Mouse (Mus musculus) CH12.LX (cell line): ENCODE data around the gene Usp25. TPM values are rescaled to one million over a fixed set of nuclear protein-coding genes. Genes with fewer than 3 reads are reported as not detected.

ENCODE experiments used
- DNase-seq: peaks from one replicate; pipeline ENCODE4 v3.0.0-alpha.2; 2013; ENCODE audit errors: extremely low read depth
- H3K27ac ChIP-seq: 2 replicates; pipeline ENCODE4 v1.5.1; 2012; ENCODE audit warnings: low read depth, mild to moderate bottlenecking, control low read depth, moderate library complexity; ENCODE audit not compliant: insufficient read depth
- H3K27me3 ChIP-seq: replicated peaks from 2 replicates; pipeline ENCODE3; 2012; ENCODE audit warnings: inconsistent platforms
- H3K36me3 ChIP-seq, 2 experiments: replicated peaks in 1 of 2; 2 replicates each; pipeline versions ENCODE3 to v1.6.1; 2012; ENCODE audit warnings: inconsistent platforms in 1 of 2, low read length in 1 of 2, mild to moderate bottlenecking in 1 of 2, mixed read lengths in 1 of 2, moderate library complexity in 1 of 2; ENCODE audit not compliant: control insufficient read depth in 1 of 2, insufficient read depth in 1 of 2
- H3K4me1 ChIP-seq, 2 experiments: 2 replicates each; pipeline ENCODE4 v1.6.1; 2012; ENCODE audit warnings: inconsistent platforms in 1 of 2, moderate library complexity in 1 of 2; ENCODE audit not compliant: insufficient read depth in 2 of 2, control insufficient read depth in 1 of 2
- H3K4me2 ChIP-seq: 2 replicates; pipeline ENCODE4 v1.6.1; 2012; ENCODE audit warnings: low read depth, mild to moderate bottlenecking, control low read depth; ENCODE audit not compliant: poor library complexity, insufficient read depth, severe bottlenecking
- H3K4me3 ChIP-seq, 3 experiments: fragments of 150-350 bp in 1 of 3; sonication (generic) in 1 of 3; replicated peaks in 1 of 3; 2 replicates each; pipeline versions ENCODE3 to v1.5.1; 2011 to 2012; ENCODE audit warnings: low read depth in 2 of 3, low read length in 2 of 3, mild to moderate bottlenecking in 2 of 3, moderate library complexity in 2 of 3, control low read depth in 1 of 3, improper control_type of control experiment in 1 of 3, inconsistent platforms in 1 of 3, mixed read lengths in 1 of 3; ENCODE audit not compliant: poor library complexity in 1 of 3
- H3K79me2 ChIP-seq: replicated peaks from 2 replicates; pipeline ENCODE4 v1.6.1; 2012; ENCODE audit warnings: mild to moderate bottlenecking, moderate library complexity; ENCODE audit not compliant: control insufficient read depth, poor library complexity, insufficient read depth, severe bottlenecking; ENCODE audit errors: extremely low read depth
- H3K9ac ChIP-seq: 2 replicates; pipeline ENCODE4 v1.6.1; 2012; ENCODE audit warnings: low read depth, mild to moderate bottlenecking, control low read depth, moderate library complexity; ENCODE audit not compliant: insufficient read depth
- H3K9me3 ChIP-seq: replicated peaks from 2 replicates; pipeline ENCODE3; 2012; ENCODE audit warnings: low read length, inconsistent platforms, mixed read lengths
- BHLHE40 ChIP-seq: IDR thresholded peaks from 2 replicates; pipeline ENCODE4 v1.6.1; 2011; ENCODE audit warnings: mild to moderate bottlenecking, low read depth, low read length, improper control_type of control experiment
- CHD2 ChIP-seq: IDR thresholded peaks from 2 replicates; pipeline ENCODE4 v1.6.1; 2011; ENCODE audit warnings: low read length, improper control_type of control experiment
- ELF1 ChIP-seq: IDR thresholded peaks from 2 replicates; pipeline ENCODE4 v1.6.1; 2014; ENCODE audit warnings: low read depth, mild to moderate bottlenecking, inconsistent platforms, low read length, improper control_type of control experiment
- IRF4 ChIP-seq: IDR thresholded peaks from 2 replicates; pipeline ENCODE4 v1.6.1; 2014; ENCODE audit warnings: low read depth, mild to moderate bottlenecking, inconsistent platforms, low read length, improper control_type of control experiment
- JUN ChIP-seq: IDR thresholded peaks from 2 replicates; pipeline ENCODE4 v1.6.1; 2011; ENCODE audit warnings: low read depth, mild to moderate bottlenecking, low read length, improper control_type of control experiment, moderate library complexity; ENCODE audit not compliant: insufficient read depth
- MAFK ChIP-seq: IDR thresholded peaks from 2 replicates; pipeline ENCODE4 v1.6.1; 2011; ENCODE audit warnings: low read length, improper control_type of control experiment; ENCODE audit not compliant: insufficient replicate concordance
- MAX ChIP-seq: IDR thresholded peaks from 2 replicates; pipeline ENCODE4 v1.6.1; 2011; ENCODE audit warnings: low read length, improper control_type of control experiment
- MEF2A ChIP-seq: IDR thresholded peaks from 2 replicates; pipeline ENCODE4 v1.6.1; 2014; ENCODE audit warnings: low read depth, mild to moderate bottlenecking, inconsistent platforms, low read length, improper control_type of control experiment, borderline replicate concordance
- PAX5 ChIP-seq: IDR thresholded peaks from 2 replicates; pipeline ENCODE4 v1.6.1; 2012; ENCODE audit warnings: low read length, inconsistent platforms, mixed read lengths
- POLR2A ChIP-seq: IDR thresholded peaks from 2 replicates; pipeline ENCODE4 v1.6.1; 2011; ENCODE audit warnings: low read depth, mild to moderate bottlenecking, improper control_type of control experiment, low read length
- RAD21 ChIP-seq: IDR thresholded peaks from 2 replicates; pipeline ENCODE4 v1.6.1; 2011; ENCODE audit warnings: low read depth, mild to moderate bottlenecking, low read length, improper control_type of control experiment, moderate library complexity
- RCOR1 ChIP-seq: conservative IDR thresholded peaks from 2 replicates; pipeline ENCODE4 v1.6.1; 2012; ENCODE audit warnings: low read depth, mild to moderate bottlenecking, inconsistent platforms, low read length, improper control_type of control experiment
- SMC3 ChIP-seq: IDR thresholded peaks from 2 replicates; pipeline ENCODE4 v1.6.1; 2011; ENCODE audit warnings: low read depth, low read length, improper control_type of control experiment
- TBP ChIP-seq: conservative IDR thresholded peaks from 2 replicates; pipeline ENCODE4 v1.6.1; 2011; ENCODE audit warnings: low read depth, low read length, improper control_type of control experiment
- USF1 ChIP-seq: IDR thresholded peaks from 2 replicates; pipeline ENCODE4 v1.6.1; 2014; ENCODE audit warnings: low read depth, mild to moderate bottlenecking, inconsistent platforms, low read length, improper control_type of control experiment
- USF2 ChIP-seq: conservative IDR thresholded peaks from 2 replicates; pipeline ENCODE4 v1.6.1; 2011; ENCODE audit warnings: low read depth, low read length, improper control_type of control experiment
- ZMIZ1 ChIP-seq: IDR thresholded peaks from 2 replicates; pipeline ENCODE4 v1.6.1; 2012; ENCODE audit warnings: low read depth, mild to moderate bottlenecking, inconsistent platforms, low read length, improper control_type of control experiment
- dilution Hi-C: fragments of 300-500 bp; cut with MboI; formaldehyde crosslinking; loops from 2 replicates; pipeline ENCODE4 v1.14.3; 2020; ENCODE audit warnings: low sequenced_read_pairs; ENCODE audit not compliant: extremely low pct_unique_long_range_greater_than_20kb, extremely low pct_ligation_motif_present
- in situ Hi-C: fragments of 300-500 bp; cut with MboI; formaldehyde crosslinking; loops from 3 replicates; pipeline ENCODE4 v1.14.3; 2019; ENCODE audit warnings: low sequenced_read_pairs, low pct_ligation_motif_present, low pct_unique_long_range_greater_than_20kb, mixed read lengths
- polyA plus RNA-seq: library from polyadenylated mRNA; unstranded; fragments of >175 nt; gene quantifications from 2 replicates; pipeline ENCODE4 v1.2.1, GENCODE M21; 2012; ENCODE audit warnings: low read depth; ENCODE audit not compliant: insufficient read length
- total RNA-seq, 2 experiments: library from RNA; depleted of rRNA; stranded (reverse); fragments of 300-350 nt in 1 of 2; fragments of >200 nt in 1 of 2; gene quantifications; 2 replicates each; pipeline ENCODE4 v1.2.3; 2012 to 2014

The Usp25 gene
- total and polyA plus RNA-seq, 3 experiments, result 30.5 to 42.1 (median 32.5) TPM

GRCm38 (mm10) chr16:77063916-77064315 is 50.4 kb downstream of the Usp25 start:
- Histone ChIP-seq H3K9me3 (no peaks in the 10 kb centered on the region), H3K4me2 (no peak overlapping the region), H3K4me3 (no peak overlapping the region), H3K27ac (no peak overlapping the region), H3K27me3 (no peaks in the 10 kb centered on the region), H3K79me2 (no peaks in the 10 kb centered on the region), H3K9ac (no peak overlapping the region), H3K36me3 (peaks cover 33 to 72% of the 10 kb centered on the region in 2 experiments), H3K4me1 (no peaks in the 10 kb centered on the region)
- dilution Hi-C loops (no loop called here), in situ Hi-C loops (no loop called here)
- DNase-seq, result no peak
- TF ChIP-seq SMC3, result no peak
- TF ChIP-seq RCOR1, result no peak
- no peak for TF ChIP-seq JUN
- TF ChIP-seq BHLHE40, result no peak
- TF ChIP-seq IRF4, result no peak
- no peak for TF ChIP-seq USF2
- no peak for TF ChIP-seq ZMIZ1
- no peak for TF ChIP-seq PAX5
- no peak for TF ChIP-seq RAD21
- TF ChIP-seq ELF1, result no peak

DNA sequence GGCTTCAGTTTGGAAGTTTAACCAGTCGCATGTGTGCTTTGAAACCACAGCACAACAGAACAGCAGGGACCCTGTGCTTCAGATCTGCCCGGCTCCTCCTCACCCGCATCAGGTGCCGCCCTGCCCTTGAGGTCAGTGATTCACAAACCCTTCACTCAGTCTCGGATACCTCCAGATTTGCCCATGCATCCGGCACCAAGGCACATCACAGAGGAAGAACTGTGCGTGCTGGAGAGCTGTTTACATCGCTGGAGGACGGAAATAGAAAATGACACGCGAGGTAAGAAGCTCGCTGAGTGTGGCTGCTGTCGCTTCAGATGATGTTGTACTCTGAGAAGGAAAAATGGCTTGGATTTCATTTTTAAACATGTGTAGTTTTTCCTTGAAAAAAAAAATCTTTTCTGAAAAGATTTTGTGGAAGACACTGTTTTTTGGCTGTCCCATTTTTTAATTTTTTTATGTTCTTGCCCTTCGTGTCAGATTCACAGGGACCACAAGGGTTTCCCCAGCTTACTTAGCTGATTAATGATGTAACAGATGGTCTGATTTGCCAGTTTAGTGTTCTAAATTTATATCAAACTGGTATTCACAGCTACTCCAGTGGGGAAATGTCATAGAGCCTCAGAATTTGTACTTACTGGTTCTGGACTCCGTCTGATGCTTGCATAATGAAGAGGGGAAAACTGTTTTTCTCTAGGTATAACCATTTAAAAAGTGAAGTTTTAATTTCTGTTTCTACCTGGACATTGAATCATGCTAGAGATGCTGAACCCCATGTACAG is 63.6 kb downstream of the Usp25 start:
- H3K4me3 ChIP-seq, result no peak overlapping the region
- peak; percentile 26 for DNase-seq
- H3K9ac ChIP-seq, result no peak overlapping the region
- no peak overlapping the region for H3K4me2 ChIP-seq
- H3K4me1 ChIP-seq, result peaks cover 0 to 4% of the 10 kb centered on the region in 2 experiments; a peak in 2 of 4 replicates
- H3K27me3 ChIP-seq, result no peaks in the 10 kb centered on the region
- TF ChIP-seq MEF2A (peak; percentile 53; the same call in 1 of the 2 replicates), RCOR1 (no peak)
- H3K36me3 ChIP-seq, result peaks cover 34 to 66% of the 10 kb centered on the region in 2 experiments
- dilution Hi-C loops (no loop called here), in situ Hi-C loops (no loop called here)
- no peaks in the 10 kb centered on the region for H3K9me3 ChIP-seq
- no peaks in the 10 kb centered on the region for H3K79me2 ChIP-seq
- no peak overlapping the region for H3K27ac ChIP-seq

DNA sequence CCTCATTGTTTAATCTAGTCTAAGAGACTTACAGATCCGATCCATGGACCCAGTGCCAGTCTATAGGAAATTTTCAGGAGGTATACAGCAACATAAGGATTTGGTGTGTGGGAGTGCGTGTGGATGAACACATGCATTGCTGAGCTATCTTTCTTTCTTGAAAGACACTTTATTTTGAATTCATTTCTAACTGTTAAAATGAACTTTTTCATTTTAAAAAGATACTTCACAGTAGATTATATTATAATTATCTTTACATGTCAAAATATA is 64.2 kb downstream of the Usp25 start:
- H3K79me2 ChIP-seq, result no peaks in the 10 kb centered on the region
- dilution Hi-C loops (no loop called here), in situ Hi-C loops (no loop called here)
- no peak overlapping the region for H3K27ac ChIP-seq
- peaks cover 31 to 62% of the 10 kb centered on the region in 2 experiments for H3K36me3 ChIP-seq
- H3K9ac ChIP-seq, result no peak overlapping the region
- H3K9me3 ChIP-seq, result no peaks in the 10 kb centered on the region
- H3K4me3 ChIP-seq, result no peak overlapping the region
- DNase-seq, result no peak
- TF ChIP-seq USF1 (no peak), MAFK (no peak), TBP (no peak), POLR2A (no peak), CHD2 (no peak), MAX (no peak), MEF2A (no peak)
- H3K4me1 ChIP-seq, result peaks cover 0 to 4% of the 10 kb centered on the region in 2 experiments; a peak in 2 of 4 replicates
- H3K4me2 ChIP-seq, result no peak overlapping the region
- H3K27me3 ChIP-seq, result no peaks in the 10 kb centered on the region
